Mouse (Mus musculus): ENCODE measurements around the gene Ptger1. TPM values are rescaled to one million over a fixed set of nuclear protein-coding genes. Genes with fewer than 3 reads are reported as not detected.
A peak's percentile ranks its signal among the peaks of the same experiment; 100 is the strongest.

Ptger1 gene
- polyA plus RNA-seq, 1 experiment from 2014 or later: 0.27 TPM

DNA sequence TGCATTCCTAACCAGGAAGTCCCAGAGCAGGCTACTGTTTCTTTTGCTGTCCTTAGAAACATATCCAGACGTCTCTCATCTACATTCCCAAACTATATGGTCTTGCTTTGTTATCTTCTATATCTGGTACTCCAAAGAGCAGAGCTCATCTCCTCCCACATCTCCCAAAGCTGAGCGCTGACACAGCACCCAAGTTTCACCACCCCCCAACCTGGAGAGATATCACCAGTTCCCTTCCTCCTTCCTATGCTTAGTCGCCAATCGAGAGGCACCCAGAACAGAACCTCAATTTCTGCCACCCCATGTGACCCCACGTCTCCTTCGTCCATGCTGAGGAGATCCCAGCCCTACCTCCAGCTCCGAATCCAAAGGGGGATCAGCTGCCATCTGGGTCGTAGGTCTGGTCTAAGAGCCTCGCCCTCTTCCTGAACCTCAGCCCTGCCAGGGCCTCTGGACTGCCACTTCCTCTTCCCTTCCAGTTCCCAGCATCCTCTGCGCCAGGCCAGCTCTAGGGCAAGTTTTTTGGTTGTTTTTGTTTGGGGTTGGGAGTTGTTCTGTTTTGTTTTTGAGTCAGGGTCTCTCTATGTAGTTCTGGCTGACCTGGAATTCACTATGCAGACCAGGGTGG, 27.2 kb downstream of the Ptger1 start:
- Histone ChIP-seq H3K27me3 (ENCODE audit: control insufficient read depth, insufficient read depth, low read length) (no peaks in the 10 kb centered on the region), H3K27ac (replicated peaks; ENCODE audit: low read depth, low read length) (no peak overlapping the region), H3K36me3 (replicated peaks; ENCODE audit: control insufficient read depth, insufficient read depth, low read depth, low read length) (0 out of 2 replicates have a peak, but pooled peaks cover 2% of the 10 kb centered on the region), H3K9me3 (replicated peaks; ENCODE audit: control insufficient read depth, low read length) (no peaks in the 10 kb centered on the region), H3K9ac (replicated peaks; ENCODE audit: low read length) (no peak overlapping the region), H3K4me3 (ENCODE audit: low read depth, low read length) (no peak overlapping the region), H3K4me2 (ENCODE audit: low read depth, low read length) (no peak overlapping the region), H3K4me1 (ENCODE audit: control insufficient read depth, insufficient read depth, low read length) (peaks cover 3% of the 10 kb centered on the region)
- DNase-seq (ENCODE audit: low spot score) (no peak), ATAC-seq (replicated peaks; ENCODE audit: insufficient number of reproducible peaks, low FRiP score, low TSS enrichment, low read depth) (no peak)
- WGBS: 86% methylated on average over 10 of the region's 10 CpGs

- no peak for DNase-seq (ENCODE audit: low spot score)
- Histone ChIP-seq H3K9ac (replicated peaks; ENCODE audit: low read length) (no peak overlapping the region), H3K4me3 (ENCODE audit: low read depth, low read length) (no peak overlapping the region), H3K4me1 (ENCODE audit: control insufficient read depth, insufficient read depth, low read length) (peaks cover 3% of the 10 kb centered on the region), H3K36me3 (replicated peaks; ENCODE audit: control insufficient read depth, insufficient read depth, low read depth, low read length) (0 out of 2 replicates have a peak, but pooled peaks cover 2% of the 10 kb centered on the region), H3K27me3 (ENCODE audit: control insufficient read depth, insufficient read depth, low read length) (no peaks in the 10 kb centered on the region), H3K27ac (replicated peaks; ENCODE audit: low read depth, low read length) (no peak overlapping the region), H3K4me2 (ENCODE audit: low read depth, low read length) (no peak overlapping the region), H3K9me3 (replicated peaks; ENCODE audit: control insufficient read depth, low read length) (no peaks in the 10 kb centered on the region)
- WGBS: 89% methylated on average over 11 of the region's 11 CpGs
- no peak for ATAC-seq (replicated peaks; ENCODE audit: insufficient number of reproducible peaks, low FRiP score, low TSS enrichment, low read depth)
These were observed 28.1 kb downstream of the Ptger1 start for GRCm38 (mm10) chr8:83694369-83695160.

DNA sequence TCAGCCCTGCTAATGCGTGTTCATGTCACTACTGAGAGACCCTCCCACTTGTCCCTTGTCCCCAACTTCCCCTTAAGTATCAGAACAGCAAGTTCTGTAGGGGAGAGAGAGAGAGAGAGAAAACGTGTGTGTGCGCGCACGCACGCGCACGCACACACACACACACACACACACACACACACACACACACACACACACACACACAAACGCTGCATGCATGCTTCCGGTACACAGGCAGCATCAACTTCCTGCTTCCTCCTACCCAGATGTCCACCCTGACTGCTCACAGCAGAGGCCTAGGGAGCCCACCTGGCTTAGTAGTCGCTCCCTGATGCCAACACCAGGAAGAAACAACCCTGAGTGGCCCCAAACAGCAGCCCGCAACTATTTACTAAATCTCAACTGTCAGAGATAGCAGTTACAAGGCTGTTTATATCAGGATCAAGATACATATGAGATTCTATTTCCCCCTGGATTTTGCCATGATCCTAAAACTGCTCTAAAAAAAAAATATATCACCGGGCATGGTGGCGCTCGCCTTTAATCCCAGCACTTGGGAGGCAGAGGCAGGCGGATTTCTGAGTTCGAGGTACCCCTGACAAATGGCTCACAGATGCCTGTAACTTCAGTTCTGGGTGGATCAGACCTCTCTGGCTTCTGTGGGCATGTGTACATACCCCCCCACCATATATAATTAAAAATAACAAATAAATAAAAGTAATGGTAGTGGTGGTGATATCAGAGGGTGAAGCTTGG, 29.1 kb downstream of the Ptger1 start:
- 84% methylated on average over 11 of the region's 17 CpGs for WGBS
- ATAC-seq (replicated peaks; ENCODE audit: insufficient number of reproducible peaks, low FRiP score, low TSS enrichment, low read depth): no peak

GRCm38 (mm10) chr8:83697374-83698220, 31.1 kb downstream of the Ptger1 start:
- Histone ChIP-seq H3K4me3 (ENCODE audit: low read depth, low read length) (peak overlapping the region; percentile 91), H3K4me2 (ENCODE audit: low read depth, low read length) (peak overlapping the region; percentile 93), H3K27me3 (ENCODE audit: control insufficient read depth, insufficient read depth, low read length) (no peaks in the 10 kb centered on the region), H3K9me3 (replicated peaks; ENCODE audit: control insufficient read depth, low read length) (no peaks in the 10 kb centered on the region), H3K9ac (replicated peaks; ENCODE audit: low read length) (peak overlapping the region; percentile 91), H3K27ac (replicated peaks; ENCODE audit: low read depth, low read length) (0 out of 2 replicates have a peak overlapping the region, but pooled peaks have one; percentile 35), H3K36me3 (replicated peaks; ENCODE audit: control insufficient read depth, insufficient read depth, low read depth, low read length) (no peaks in the 10 kb centered on the region), H3K4me1 (ENCODE audit: control insufficient read depth, insufficient read depth, low read length) (peaks cover 3% of the 10 kb centered on the region)
- 40% methylated on average over 19 of the region's 19 CpGs for WGBS
- ATAC-seq (replicated peaks; ENCODE audit: insufficient number of reproducible peaks, low FRiP score, low TSS enrichment, low read depth): no peak; the same call in 1 of the 2 replicates
- DNase-seq (ENCODE audit: low spot score): no peak

More for the DNA sequence above, 29.1 kb downstream of the Ptger1 start:
- Histone ChIP-seq H3K4me3 (ENCODE audit: low read depth, low read length) (no peak overlapping the region), H3K4me1 (ENCODE audit: control insufficient read depth, insufficient read depth, low read length) (peaks cover 3% of the 10 kb centered on the region), H3K27me3 (ENCODE audit: control insufficient read depth, insufficient read depth, low read length) (no peaks in the 10 kb centered on the region), H3K9me3 (replicated peaks; ENCODE audit: control insufficient read depth, low read length) (no peaks in the 10 kb centered on the region), H3K27ac (replicated peaks; ENCODE audit: low read depth, low read length) (no peak overlapping the region), H3K9ac (replicated peaks; ENCODE audit: low read length) (no peak overlapping the region), H3K4me2 (ENCODE audit: low read depth, low read length) (no peak overlapping the region), H3K36me3 (replicated peaks; ENCODE audit: control insufficient read depth, insufficient read depth, low read depth, low read length) (0 out of 2 replicates have a peak, but pooled peaks cover 2% of the 10 kb centered on the region)
- DNase-seq (ENCODE audit: low spot score): no peak

DNA sequence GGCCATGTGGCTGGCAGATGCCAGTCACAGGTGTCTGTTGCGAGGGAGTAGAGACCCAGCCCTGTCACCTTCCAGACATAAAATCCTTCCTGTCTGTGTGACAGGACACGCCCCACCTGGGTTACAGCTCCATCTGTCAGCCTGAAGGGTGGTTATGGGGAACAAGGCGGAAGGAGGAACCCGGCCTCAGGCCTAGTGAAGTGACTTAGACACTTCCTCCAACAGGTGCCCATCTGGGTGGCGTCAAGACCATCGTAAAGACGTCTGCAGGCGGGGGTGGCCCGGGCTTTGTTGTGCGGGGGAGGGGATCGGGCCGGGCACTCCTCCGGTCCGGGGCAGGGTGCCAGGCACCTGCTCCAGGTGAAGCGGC, 31.8 kb downstream of the Ptger1 start:
- ATAC-seq (replicated peaks; ENCODE audit: insufficient number of reproducible peaks, low FRiP score, low TSS enrichment, low read depth): no peak
- peak; percentile 22 for DNase-seq (ENCODE audit: low spot score)
- no peaks in the 10 kb centered on the region for H3K9me3 ChIP-seq (replicated peaks; ENCODE audit: control insufficient read depth, low read length)
- peak overlapping the region; percentile 93 for H3K4me2 ChIP-seq (ENCODE audit: low read depth, low read length)
- H3K4me3 ChIP-seq (ENCODE audit: low read depth, low read length): peak overlapping the region; percentile 91
- 2% methylated on average over 15 of the region's 15 CpGs for WGBS
- no peaks in the 10 kb centered on the region for H3K27me3 ChIP-seq (ENCODE audit: control insufficient read depth, insufficient read depth, low read length)
- H3K27ac ChIP-seq (replicated peaks; ENCODE audit: low read depth, low read length): no peak overlapping the region
- H3K9ac ChIP-seq (replicated peaks; ENCODE audit: low read length): peak overlapping the region; percentile 91
- H3K36me3 ChIP-seq (replicated peaks; ENCODE audit: control insufficient read depth, insufficient read depth, low read depth, low read length): no peaks in the 10 kb centered on the region
- H3K4me1 ChIP-seq (ENCODE audit: control insufficient read depth, insufficient read depth, low read length): peaks cover 3% of the 10 kb centered on the region

DNA sequence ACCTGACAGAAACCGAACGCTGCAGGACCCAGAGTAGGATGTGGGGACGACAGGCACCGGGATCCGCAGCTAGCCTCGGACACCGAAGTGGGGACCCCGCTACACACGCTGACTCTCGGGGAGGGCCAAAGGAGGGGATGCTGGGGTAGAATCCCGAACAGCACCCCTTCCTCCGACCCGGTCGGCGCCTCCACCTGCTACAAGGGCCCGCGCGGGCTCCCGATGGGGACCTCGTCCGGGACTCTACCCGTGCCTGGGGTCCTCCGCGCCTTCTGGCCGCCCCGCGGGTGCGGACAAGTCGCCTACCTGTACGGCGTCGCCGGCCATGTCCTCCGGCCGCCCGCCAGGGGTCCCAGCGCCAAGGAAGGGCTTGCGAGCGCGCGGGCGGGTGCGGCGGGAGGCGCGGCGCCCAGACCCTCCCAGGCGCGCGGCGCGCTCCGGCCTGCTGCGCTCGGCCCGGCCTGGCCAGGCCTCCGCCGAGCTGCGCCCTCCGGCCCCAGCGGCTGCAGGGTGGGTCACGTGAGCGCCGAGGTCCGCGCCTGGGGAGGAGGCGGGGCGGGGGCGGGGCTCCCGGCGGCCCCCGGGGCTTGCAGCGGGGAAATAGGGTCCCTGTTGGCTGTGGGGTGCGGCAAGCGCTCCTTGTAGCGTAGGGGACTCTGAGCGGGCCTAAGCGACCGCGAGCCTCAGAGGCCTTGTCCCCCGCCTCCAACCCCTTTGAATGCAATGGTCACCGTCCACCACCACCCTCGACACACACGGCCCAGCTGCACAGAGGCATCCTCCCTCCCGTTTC, 32.4 kb downstream of the Ptger1 start, which contains the start of gene Pkn1:
TSS of gene Pkn1 (minus strand) at position 519 of the 793 bp plus-strand sequence.
- H3K4me1 ChIP-seq (ENCODE audit: control insufficient read depth, insufficient read depth, low read length): peaks cover 3% of the 10 kb centered on the region
- H3K4me2 ChIP-seq (ENCODE audit: low read depth, low read length): peak within 1 kb of the TSS; percentile 93
- no peaks in the 10 kb centered on the region for H3K36me3 ChIP-seq (replicated peaks; ENCODE audit: control insufficient read depth, insufficient read depth, low read depth, low read length)
- peak within 1 kb of the TSS; percentile 72 for H3K27ac ChIP-seq (replicated peaks; ENCODE audit: low read depth, low read length)
- H3K4me3 ChIP-seq (ENCODE audit: low read depth, low read length): peak within 1 kb of the TSS; percentile 91
- ATAC-seq (replicated peaks; ENCODE audit: insufficient number of reproducible peaks, low FRiP score, low TSS enrichment, low read depth): peak; percentile 82
- H3K9ac ChIP-seq (replicated peaks; ENCODE audit: low read length): peak within 1 kb of the TSS; percentile 91
- under 1% methylated on average over 82 of the region's 85 CpGs for WGBS
- no peaks in the 10 kb centered on the region for H3K9me3 ChIP-seq (replicated peaks; ENCODE audit: control insufficient read depth, low read length)
- no peaks in the 10 kb centered on the region for H3K27me3 ChIP-seq (ENCODE audit: control insufficient read depth, insufficient read depth, low read length)
- DNase-seq (ENCODE audit: low spot score): peak; percentile 82

- peaks cover 3% of the 10 kb centered on the region for H3K4me1 ChIP-seq (ENCODE audit: control insufficient read depth, insufficient read depth, low read length)
- H3K4me2 ChIP-seq (ENCODE audit: low read depth, low read length): peak overlapping the region; percentile 93
- H3K4me3 ChIP-seq (ENCODE audit: low read depth, low read length): peak overlapping the region; percentile 91
- peak overlapping the region; percentile 91 for H3K9ac ChIP-seq (replicated peaks; ENCODE audit: low read length)
- DNase-seq (ENCODE audit: low spot score) (peak; percentile 82), ATAC-seq (replicated peaks; ENCODE audit: insufficient number of reproducible peaks, low FRiP score, low TSS enrichment, low read depth) (no peak)
- H3K36me3 ChIP-seq (replicated peaks; ENCODE audit: control insufficient read depth, insufficient read depth, low read depth, low read length): no peaks in the 10 kb centered on the region
- WGBS: 20% methylated on average over 9 of the region's 9 CpGs
- no peaks in the 10 kb centered on the region for H3K27me3 ChIP-seq (ENCODE audit: control insufficient read depth, insufficient read depth, low read length)
- peak overlapping the region; percentile 72 for H3K27ac ChIP-seq (replicated peaks; ENCODE audit: low read depth, low read length)
- no peaks in the 10 kb centered on the region for H3K9me3 ChIP-seq (replicated peaks; ENCODE audit: control insufficient read depth, low read length)
These were observed 33.1 kb downstream of the Ptger1 start for GRCm38 (mm10) chr8:83699566-83699965.

Measured in embryonic facial prominence, embryonic 11.5 days (tissue).